Mouse (Mus musculus) megakaryocyte, embryonic 14.5 days (primary cell): ENCODE data around the gene Actbl2.

Source experiments
- FLI1 ChIP-seq: IDR thresholded peaks from 2 replicates; pipeline ENCODE4 v1.6.1; 2012; ENCODE audit warnings: low read length, inconsistent platforms, mixed read lengths
- GATA1 ChIP-seq: IDR thresholded peaks from 3 replicates; pipeline ENCODE4 v1.6.1; 2012; ENCODE audit warnings: mixed read lengths, low read length, inconsistent platforms, borderline replicate concordance

DNA sequence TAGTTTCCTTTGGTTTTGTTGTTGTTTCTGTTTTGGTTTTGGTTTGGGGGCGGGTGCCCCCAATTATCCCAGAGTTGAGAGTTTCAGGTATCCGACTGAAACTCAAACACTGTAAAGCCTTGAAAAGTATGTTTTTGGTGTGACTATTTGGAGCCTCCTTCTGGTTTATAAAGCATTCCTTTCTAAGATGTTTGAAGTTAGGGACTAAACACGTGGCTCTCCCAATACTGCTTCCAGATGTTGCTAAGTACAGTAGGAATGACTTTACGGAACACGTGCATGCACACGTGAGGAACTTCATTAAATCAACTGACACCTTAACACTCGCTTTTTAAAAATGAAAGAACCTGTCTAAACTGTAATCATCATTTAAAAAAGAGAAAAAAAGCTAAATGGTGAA is 4.9 kb downstream of the Actbl2 start:
- TF ChIP-seq GATA1 (no peak), FLI1 (no peak)
